Mouse (Mus musculus): ENCODE data around the gene Rap1gap2.

The Rap1gap2 gene

DNA sequence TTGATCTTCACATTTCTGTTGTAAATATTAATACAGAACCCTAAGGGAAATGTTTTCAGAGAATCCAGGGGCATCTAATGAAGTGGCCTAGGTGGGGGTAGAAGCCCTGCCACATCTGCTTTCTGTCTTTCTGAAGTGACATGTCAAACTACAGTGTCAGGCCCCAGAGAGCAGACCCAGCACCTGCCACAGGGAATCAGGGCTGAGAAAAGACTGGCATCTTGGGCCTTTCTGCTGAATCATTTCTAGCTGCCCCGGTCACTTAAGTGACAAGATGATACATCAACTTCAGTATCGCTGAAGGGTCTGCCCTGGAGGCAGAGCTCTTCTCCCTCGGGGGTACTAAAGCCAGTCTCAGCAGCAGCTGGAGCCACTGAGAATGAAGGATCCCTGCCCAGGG is 111.7 kb downstream of the Rap1gap2 start:
- DNase-seq: no peak

DNA sequence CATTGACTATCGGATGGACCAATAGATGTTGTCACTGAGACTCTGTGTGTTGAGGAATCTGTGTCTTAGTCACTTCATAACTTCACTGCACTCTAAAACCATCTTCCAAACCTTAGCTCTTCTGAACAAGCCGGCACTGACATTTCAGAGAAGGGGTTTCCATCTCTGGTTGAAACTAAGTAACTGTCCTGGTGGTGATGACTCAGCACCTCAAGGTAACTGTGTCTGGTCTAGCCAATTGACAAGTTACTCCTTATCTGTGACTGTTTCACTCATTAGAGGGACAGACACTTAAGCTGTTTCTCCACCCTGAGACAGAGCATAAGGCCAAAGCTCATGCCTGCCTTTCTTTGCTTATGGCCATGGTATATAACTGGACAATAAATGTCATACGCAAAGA is 114.1 kb downstream of the Rap1gap2 start:
- no peak for DNase-seq

DNA sequence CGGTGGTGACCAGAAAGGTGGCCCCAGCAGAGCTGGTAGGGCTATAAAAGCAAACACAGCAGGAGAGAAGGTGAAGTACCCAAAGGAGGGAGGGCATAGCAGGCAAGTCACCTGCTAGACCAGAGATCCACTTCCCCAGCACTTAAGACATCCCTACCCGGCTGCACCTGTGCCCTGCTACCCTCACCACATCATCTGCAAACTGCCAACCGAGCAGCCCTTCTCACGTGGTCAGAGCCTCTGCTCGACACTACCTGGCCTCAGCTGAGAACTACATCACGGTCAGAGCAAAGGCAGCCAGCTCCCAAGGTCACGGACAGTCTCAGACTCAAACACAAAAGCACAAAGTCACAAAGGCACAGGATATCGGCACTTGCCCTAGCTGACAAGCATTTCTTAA is 116.8 kb downstream of the Rap1gap2 start:
- no peak for DNase-seq

DNA sequence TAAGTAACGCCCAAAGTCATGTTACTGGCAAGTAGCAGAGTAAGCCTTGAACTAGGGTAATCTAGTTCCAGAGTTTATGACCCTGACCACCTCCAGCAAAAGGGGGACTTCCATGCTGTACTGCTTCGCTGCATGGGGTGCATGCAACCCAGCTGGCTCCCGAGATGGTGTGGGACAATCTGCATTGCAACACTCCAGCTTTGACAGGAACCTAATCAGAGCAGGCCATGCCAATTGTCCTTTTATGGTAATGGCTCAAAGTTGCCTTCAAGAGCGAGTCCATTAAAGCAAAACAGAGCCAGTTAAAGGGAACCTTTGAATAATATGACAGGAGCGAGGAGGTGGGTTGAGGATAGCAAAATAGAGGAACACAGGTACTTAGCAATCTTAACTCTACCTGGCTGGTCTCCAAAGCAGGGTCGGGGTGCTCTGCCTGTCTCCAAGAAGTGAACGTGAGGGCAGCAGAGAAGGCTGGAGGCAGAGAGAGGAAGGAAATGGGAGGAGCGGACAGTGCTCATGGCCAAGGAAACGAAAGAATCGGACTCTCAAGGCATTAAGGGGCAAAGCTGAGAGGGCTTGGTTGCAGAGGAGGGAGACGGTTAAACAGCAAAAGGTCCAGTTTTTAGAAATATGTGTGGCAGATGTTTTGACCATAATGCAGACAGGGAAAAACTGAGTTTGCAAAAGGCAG is 117.4 kb downstream of the Rap1gap2 start:
- no peak for DNase-seq

DNA sequence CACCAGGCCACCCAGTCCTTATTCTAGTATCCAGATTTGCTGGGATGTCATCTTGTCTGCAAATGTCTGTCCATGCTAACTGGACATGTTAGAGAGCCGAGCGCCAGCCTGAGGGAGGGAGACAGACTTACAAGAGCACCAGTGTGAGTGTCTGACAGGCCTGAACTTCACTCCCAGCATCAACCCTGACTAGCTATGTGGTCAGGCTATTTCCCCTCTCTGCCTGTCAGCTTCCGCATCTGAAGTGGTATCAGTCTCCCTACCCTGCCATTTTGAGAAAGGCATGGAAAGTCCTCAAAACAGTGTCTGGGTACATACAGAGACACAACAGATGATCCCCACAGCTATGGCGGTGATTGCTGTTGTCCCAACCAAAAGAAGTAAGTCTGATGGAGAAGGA is 119.6 kb downstream of the Rap1gap2 start:
- no peak for DNase-seq

DNA sequence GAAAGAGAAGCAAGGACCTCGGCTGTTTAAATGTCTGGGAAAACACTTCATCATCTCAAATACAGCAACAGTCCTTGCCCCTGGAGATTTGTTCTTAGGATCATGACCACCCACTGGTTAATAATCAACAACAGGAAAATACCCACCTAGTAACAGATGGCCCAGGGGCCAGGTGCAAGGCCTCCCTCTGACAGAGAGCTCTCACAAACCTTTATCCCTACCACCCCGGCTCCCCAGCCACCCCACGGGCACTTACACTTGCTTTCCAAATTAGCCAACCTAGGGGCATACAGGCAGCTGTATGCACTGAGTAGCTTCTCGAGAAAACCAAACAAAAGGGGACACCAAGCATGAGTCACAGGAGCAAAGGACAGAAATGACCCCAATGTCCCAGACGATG is 121.5 kb downstream of the Rap1gap2 start:
- DNase-seq: no peak

DNA sequence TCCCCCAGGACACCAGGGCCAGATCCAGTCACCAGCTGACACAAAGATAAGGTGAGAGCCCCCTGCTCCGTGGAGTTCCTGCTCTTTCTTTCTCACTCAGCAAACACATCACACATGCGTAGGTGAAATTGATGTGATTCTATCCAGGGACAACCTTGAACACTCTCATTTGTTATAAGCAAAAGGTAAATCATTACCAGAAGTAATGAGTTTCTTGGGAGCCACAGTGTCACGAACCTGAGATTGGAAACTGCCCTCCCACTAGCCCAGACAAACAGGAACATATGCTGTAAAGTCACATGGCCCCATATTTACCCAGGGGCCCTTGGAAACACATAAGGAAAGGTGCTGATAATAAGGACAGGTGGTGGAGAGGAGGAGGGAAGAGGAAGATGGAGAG is 122.8 kb downstream of the Rap1gap2 start:
- no peak for DNase-seq

DNA sequence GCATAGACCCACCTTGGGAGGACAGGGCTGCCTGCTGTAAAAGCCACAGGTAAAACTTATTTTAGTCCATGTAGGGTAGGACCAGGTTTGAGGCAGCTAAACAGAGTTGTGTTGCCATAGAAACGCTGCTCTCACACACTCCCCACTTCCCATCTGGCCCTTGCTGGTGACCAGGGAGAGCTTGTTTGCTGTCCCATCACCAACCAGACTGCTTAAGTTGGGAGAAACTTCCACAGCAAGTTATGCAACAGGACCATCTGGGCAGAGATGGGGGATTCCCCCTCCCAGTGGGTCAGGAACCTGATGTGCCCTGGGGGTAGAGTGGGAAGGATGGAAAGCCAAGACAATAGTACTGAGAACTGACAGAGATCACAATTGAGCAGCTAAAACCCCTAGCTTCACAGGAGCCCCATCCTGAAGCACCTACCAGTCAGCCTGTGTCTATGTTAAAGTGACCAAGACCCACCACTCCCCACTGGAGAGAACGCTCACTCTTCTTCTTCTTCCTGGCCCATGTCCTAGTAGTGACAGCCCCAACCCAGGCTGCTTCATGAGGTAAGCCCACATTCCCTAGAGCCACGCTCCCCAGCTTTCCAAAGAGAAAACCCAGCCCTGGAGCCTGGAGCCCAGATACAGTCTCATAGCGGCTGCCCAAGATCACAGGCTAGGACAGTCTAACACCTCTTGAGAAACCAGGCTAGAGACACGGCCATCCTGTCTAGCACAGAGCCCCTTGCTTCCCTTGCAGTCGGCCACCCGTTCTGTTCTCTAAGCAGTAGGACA is 125.1 kb downstream of the Rap1gap2 start:
- DNase-seq: no peak

DNA sequence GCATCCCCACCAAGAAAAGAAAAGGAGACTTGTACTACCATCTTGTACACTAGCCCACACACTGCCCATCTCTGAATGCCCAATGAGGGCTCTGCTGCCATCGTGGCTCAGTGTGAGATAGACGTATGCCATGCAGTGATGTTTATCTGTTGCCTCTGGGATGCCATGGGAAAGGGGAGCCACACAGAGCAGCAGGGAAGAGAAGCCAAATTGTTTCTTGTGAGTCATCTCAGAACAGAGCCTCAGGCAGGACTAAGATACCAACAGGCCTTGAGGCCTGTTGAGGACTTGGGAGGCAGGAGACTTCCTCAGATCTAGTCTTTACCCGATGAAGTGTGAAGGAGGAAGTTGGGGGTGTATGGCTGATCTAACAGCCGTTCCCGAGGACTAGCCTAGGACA is 126.8 kb downstream of the Rap1gap2 start:
- no peak for DNase-seq

DNA sequence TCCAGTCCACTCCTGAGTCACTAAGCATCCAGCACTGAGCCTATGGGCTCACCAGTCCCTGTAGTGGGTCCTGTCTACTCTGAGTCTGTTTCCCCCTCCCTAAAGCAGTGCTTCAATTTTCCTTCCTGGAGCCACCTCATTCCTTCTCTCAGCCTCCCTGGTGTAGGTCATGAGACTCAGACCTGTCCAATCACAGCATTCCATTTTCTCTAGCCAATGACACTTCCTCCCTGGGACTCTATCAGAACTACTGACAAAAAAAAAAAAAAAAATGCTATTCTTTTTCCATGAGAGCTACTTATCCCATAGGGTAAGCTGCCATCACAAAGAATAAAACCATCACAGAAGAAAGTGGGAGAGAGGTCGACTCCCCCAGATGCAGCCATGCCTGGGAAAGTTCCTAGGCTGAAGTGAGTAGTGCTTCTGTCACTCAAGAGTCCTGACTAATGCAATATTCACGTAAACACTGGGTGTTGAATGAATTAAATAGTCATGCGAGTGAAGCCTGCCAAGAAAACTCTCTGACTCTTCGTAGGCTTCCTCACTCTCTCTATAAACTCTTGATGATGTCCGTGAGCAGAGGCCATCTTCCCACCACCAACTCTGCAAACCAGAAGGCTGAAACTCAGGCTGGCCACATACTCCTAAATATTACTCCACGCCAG is 127.4 kb downstream of the Rap1gap2 start:
- DNase-seq: no peak

DNA sequence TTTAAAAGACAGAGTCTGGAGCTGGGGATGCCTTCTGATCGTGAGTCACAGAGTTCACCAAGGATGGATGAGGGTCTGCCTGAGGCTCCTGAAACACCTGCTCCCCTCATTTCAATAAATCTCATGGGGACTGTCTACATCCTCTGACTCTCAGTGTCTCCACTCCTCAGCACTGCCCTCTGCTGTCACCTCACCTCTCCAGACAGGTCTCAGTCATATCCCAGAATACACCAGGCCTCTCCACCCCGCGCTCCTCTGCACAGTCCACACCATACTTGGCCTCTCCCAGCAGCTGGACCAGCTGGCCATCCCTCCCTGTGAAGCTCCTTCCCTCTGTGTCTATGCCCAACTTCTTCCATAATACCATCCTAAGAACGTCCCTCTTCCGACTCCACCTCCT is 128.9 kb downstream of the Rap1gap2 start:
- no peak for DNase-seq

DNA sequence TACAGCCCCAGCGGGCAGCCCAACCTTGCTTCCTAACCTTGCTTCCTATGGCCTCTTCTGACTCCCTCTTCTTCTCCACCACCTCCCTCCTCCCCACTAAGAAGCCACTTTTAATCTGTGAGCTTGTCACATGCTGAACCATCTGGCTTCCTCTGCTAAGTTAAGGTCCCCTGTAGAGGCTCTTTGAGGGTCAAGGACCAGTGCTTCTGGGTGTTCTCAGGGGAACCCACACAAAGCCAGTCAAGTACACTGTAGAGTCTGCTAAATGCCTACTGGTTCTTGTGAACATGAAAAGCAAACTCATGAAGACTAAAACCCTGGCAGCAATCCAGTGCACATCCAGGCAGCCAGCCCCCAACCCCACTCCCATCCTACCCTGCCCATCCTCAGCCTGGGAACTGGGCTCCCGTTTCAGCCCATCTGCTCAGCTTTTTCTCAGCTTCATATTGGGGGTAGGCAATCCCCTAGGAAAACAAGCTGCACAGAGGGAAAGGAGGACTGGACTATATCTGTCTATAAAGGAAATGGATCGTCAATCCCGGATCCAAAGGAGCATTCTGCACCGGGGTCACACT is 130.9 kb downstream of the Rap1gap2 start:
- no peak for DNase-seq

DNA sequence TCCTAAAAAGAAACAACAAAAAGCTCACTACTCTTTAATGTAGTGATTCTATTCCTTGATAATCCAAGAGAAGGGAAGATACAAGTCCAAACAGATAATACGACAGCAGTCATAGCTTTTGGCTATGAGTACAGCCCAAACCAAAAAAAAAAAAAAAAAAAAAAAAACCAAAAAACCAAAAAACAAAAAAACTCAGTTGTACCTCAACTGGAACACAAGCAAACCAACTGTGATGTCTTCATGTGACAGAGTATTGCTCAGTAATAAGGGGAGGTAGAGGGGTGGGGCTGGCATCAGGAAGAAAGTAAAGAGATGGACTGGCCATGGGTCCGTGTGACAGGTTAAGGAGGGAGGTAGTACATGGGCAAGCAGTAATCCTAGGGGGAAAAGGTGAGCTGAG is 131.8 kb downstream of the Rap1gap2 start:
- no peak for DNase-seq

DNA sequence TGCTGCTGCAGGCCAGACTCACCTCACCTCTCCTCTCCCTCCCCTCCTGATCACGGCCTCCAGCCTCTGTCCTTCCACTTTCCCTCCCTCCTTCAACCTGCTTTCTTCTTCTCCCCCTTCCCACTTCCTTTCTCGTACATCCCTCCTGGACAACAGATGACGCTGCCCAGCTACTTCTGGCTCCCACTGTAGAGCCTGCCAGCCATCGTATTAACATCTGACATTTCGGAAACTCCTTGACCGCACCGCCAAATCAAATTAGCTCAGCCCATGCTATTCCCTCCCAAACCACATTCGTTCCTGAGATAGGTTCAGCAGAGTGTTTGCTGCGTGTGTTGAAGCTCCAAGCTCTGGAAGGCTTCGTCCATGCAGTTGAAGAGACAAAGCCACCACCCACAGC is 138.0 kb downstream of the Rap1gap2 start:
- DNase-seq: no peak

DNA sequence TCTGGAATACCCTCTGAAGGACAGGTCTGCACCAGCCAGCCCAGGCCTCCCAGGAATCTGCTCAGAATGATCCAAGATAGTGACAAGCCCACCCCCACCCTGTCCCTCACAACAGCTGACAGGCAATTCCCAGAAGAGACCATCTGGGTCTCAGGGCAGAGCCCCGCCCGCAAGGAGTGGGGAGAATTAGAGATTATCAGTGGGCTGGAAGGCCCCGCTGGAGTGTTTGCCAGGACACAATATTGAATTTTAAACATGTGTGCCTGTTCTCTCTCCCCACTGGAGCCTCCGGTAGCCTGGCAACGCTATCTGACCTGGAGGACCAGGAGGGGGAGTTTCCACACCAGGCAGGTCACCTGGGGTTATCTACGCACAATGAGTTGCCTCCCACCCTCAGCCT is 142.5 kb downstream of the Rap1gap2 start:
- peak; percentile 33 for DNase-seq

DNA sequence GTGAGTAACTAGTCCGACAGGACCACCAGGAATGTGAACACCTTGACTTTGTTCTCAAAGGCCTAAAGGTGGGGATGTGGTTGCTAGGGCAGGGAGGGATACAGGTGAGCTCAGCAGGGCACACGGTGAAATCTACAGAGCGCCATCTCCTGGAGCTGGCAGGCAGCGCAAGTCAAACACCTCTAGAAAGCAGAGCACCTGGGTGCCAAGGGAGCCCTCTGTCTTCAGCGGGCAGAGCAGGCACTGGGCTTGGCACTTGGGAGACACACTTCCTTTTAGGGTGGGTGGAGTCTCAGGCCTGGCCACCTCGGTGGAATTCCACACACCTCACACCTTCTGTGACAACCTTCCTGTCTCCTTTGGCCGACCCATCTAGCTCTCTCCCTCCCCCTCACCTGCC is 145.0 kb downstream of the Rap1gap2 start:
- DNase-seq: peak; percentile 11

DNA sequence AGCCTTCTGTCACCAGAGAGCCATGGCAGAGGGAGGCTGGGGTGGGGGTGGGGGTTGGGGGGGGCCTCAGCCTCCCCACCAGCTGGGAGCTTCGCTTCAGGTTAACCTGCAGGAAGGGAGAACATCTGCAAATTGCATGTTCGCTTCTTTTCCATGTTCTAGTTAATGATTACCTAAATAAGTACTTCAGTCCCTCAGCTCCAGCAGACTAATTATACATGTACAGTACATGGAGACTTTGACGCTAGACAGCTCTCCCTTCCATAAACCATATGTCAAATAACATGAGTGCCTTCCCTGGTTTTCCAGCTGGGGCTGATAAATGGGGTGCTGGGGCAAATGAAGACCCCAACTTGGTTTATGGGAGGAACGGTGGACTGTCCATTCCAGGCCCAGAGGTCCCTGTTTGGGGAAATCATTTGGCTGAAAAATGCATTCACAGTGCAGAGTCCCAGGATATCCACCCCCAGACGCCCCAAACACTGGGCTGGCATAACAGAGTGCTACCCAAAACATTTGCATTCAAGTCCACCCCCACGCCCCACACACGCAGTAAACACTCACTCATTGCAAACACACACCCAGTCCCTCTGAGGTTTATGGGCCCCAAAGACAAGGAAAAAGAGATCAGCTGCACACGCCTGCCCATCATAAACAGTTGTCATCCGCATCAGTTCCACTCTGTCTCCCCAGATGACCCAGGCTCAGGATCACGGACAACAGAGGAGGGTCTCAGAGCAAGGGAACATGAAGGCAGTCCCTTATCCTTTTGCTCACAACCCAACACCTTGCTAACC is 146.3 kb downstream of the Rap1gap2 start:
- DNase-seq: no peak

DNA sequence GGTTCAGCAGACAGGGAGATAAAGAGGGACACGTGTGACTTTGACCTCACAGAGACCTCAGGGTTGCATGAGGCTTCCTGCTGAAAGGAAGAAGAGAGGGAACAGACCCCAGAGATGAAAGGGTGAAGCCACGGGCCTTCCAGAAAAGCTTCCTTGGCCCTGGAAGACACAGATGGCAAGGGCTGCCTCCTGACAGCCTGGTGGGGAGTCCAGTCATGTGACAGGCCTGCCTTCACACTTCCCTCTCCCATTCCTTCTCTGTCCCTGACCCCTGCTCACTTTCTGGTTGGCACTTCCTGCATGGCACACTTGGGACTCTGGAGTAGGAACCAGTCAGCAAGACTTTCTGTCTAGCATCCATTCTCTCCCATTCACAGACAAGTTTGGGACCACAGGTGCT is 148.1 kb downstream of the Rap1gap2 start:
- no peak for DNase-seq

DNA sequence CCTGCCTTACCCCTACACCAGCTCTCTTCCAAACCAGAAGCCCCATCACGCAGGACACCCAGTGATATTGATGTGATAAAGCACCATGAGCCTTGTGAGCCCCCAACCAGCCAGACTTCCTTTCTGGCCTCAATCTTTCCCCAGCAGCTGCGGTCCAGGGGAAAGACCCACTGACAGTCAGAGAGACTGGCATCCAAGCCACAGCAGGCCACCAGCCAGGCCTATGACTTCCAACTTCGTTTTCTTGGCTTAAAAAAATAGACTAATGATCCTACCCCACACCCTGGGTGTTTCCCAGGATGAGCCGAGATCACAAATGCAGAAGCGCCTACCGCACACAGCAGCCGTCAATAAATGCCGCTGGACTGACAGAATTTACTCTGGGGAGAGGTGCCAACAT is 151.1 kb downstream of the Rap1gap2 start:
- DNase-seq: no peak

DNA sequence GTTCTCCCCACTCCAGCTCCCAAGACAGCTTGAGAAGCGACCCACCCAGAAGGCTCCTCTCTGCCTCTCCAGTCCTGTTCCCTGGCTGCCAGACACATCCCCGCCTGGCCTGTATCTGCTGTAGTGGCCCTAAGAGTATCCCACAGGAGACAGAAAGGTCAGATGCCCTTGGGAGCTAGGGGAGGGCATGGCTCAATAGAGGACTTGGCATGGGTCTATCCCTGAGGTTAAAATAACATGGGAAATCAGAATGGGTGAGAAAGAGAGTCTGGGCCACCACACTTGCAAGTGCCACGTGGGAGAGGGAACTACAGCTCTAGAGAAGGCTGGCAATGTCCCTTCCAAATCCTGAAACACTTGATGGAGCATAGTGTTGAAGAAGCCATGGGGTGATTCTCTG is 152.3 kb downstream of the Rap1gap2 start:
- no peak for DNase-seq

DNA sequence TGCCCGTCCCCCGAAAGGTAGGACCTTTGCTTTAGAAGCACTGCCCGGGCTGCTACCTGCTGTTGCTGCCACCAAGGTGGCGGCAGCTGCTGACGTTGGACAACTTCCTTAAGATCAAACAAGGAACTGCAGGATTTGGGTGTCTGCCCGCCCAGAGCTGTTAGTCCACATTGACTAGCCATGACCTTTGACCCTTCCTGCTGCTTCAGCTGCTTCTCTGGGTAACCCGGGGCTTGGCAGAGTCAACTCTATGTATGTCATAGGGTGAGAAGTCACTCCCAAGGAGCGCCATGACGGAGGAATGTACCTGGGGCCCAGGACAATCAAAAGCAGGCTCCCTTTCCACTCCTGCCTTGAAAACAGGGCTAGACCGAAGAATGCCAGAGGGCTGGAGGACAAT is 153.5 kb downstream of the Rap1gap2 start:
- DNase-seq: no peak

DNA sequence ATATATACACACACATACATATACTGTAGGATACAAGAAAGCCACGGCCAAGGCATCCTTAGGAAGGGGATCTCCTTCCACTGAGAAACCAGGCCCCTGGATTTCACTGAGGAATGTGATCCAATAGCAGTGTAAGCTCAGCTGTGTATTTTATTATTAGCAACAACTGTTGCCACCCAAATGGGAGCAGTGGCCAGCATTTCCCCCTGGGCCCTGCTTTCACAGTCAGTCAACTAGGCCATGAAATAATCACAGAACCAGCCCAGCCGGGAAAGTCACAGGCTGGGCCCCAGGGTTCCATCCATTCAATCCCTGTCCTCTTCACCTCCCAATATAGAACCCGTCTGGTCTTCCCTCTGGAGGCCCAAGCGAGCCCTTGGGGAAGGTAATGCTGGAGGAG is 162.2 kb downstream of the Rap1gap2 start:
- DNase-seq: no peak

DNA sequence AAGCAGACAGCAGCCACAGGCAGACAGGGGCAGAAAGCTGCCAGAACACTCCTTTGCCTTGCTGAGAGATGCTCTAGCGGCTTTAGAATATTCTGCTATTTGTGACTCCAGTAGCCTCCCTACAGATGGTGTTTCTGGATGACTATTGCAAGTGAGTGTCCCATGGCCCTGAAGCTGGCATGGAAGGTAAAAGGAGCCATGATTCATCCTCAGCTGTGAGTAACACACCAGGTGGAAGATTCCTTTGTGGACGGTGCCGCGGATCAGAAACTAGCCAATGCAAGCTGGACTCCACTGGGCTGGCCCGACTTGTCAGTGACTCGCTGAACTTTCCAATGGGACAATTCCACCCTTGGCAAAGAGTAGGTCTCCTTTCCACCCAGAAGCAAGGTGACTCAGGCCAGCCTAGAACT is 162.7 kb downstream of the Rap1gap2 start:
- DNase-seq: no peak
